Mouse (Mus musculus): Measurements from ENCODE around the gene Atp7b. TPM values are rescaled to one million over a fixed set of nuclear protein-coding genes. Genes with fewer than 3 reads are reported as not detected.
A peak's percentile ranks its signal among the peaks of the same experiment; 100 is the strongest.

Atp7b gene
- polyA plus RNA-seq, 1 experiment from 2014 or later = 0.90 TPM

DNA sequence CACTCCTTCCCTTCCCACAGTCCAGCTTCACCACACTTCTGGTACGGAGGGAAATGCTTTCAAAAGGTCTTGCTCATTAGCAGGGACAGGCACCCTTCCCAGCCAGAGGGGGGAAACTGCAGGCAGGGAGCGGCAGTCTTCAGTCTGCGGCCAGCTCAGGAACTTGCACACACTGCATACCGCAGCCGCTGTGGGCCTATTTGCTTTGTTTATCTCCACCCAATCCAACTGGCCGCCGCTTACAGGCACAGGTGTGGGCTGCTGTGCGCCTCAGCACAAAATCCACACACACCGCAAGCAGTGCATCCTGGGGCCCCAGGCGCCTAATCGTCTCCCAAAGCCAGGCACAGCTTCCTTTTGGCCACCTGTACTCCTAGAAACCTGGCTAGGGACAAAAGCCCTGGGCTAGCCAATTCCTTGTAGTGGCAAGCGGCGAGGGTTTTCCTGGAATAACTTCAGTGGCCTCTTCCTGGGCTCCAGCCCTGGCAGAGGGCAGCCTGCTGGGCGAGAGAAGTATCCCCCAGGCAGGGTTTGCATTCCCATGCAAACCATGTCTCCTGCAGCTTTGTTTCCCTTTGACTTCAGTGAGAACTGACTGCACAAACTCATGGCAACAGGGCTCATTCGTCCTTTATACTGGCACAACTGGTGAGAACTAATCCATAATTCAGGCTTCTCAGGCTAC, 20.5 kb downstream of the Atp7b start:
- H3K27ac ChIP-seq (replicated peaks; ENCODE audit: low read depth, low read length) = no peak overlapping the region
- H3K9ac ChIP-seq (replicated peaks; ENCODE audit: low read length) = no peak overlapping the region
- DNase-seq (ENCODE audit: low spot score) (peak; percentile 22), ATAC-seq (replicated peaks; ENCODE audit: insufficient number of reproducible peaks, low FRiP score, low TSS enrichment, low read depth) (no peak; the same call in 1 of the 2 replicates)
- H3K9me3 ChIP-seq (replicated peaks; ENCODE audit: control insufficient read depth, low read length) = no peaks in the 10 kb centered on the region
- H3K36me3 ChIP-seq (replicated peaks; ENCODE audit: control insufficient read depth, insufficient read depth, low read depth, low read length) = no peaks in the 10 kb centered on the region
- H3K4me3 ChIP-seq (ENCODE audit: low read depth, low read length) = no peak overlapping the region
- 11% methylated on average over 15 of the region's 15 CpGs for WGBS
- no peak overlapping the region for H3K4me2 ChIP-seq (ENCODE audit: low read depth, low read length)
- peaks cover 3% of the 10 kb centered on the region; the same call in 1 of the 2 replicates for H3K4me1 ChIP-seq (ENCODE audit: control insufficient read depth, insufficient read depth, low read length)
- no peaks in the 10 kb centered on the region; the same call in 1 of the 2 replicates for H3K27me3 ChIP-seq (ENCODE audit: control insufficient read depth, insufficient read depth, low read length)

- WGBS = 72% methylated on average over 7 of the region's 7 CpGs
- ATAC-seq (replicated peaks; ENCODE audit: insufficient number of reproducible peaks, low FRiP score, low TSS enrichment, low read depth) = no peak
- no peaks in the 10 kb centered on the region for H3K36me3 ChIP-seq (replicated peaks; ENCODE audit: control insufficient read depth, insufficient read depth, low read depth, low read length)
- peaks cover 3% of the 10 kb centered on the region; the same call in 1 of the 2 replicates for H3K4me1 ChIP-seq (ENCODE audit: control insufficient read depth, insufficient read depth, low read length)
- H3K27ac ChIP-seq (replicated peaks; ENCODE audit: low read depth, low read length) = no peak overlapping the region
- no peak overlapping the region for H3K4me3 ChIP-seq (ENCODE audit: low read depth, low read length)
- no peaks in the 10 kb centered on the region; the same call in 1 of the 2 replicates for H3K27me3 ChIP-seq (ENCODE audit: control insufficient read depth, insufficient read depth, low read length)
- H3K9ac ChIP-seq (replicated peaks; ENCODE audit: low read length) = no peak overlapping the region
- DNase-seq (ENCODE audit: low spot score) = no peak
- no peak overlapping the region for H3K4me2 ChIP-seq (ENCODE audit: low read depth, low read length)
- H3K9me3 ChIP-seq (replicated peaks; ENCODE audit: control insufficient read depth, low read length) = no peaks in the 10 kb centered on the region
Observed at GRCm38 (mm10) chr8:22037022-22037421, 23.1 kb downstream of the Atp7b start.

GRCm38 (mm10) chr8:22036137-22036536, 24.0 kb downstream of the Atp7b start:
- no peak overlapping the region for H3K9ac ChIP-seq (replicated peaks; ENCODE audit: low read length)
- DNase-seq (ENCODE audit: low spot score) (no peak), ATAC-seq (replicated peaks; ENCODE audit: insufficient number of reproducible peaks, low FRiP score, low TSS enrichment, low read depth) (no peak)
- no peak overlapping the region for H3K4me2 ChIP-seq (ENCODE audit: low read depth, low read length)
- WGBS = 89% methylated on average over 9 of the region's 9 CpGs
- peaks cover 3% of the 10 kb centered on the region; the same call in 1 of the 2 replicates for H3K4me1 ChIP-seq (ENCODE audit: control insufficient read depth, insufficient read depth, low read length)
- H3K27ac ChIP-seq (replicated peaks; ENCODE audit: low read depth, low read length) = no peak overlapping the region
- no peaks in the 10 kb centered on the region for H3K36me3 ChIP-seq (replicated peaks; ENCODE audit: control insufficient read depth, insufficient read depth, low read depth, low read length)
- H3K27me3 ChIP-seq (ENCODE audit: control insufficient read depth, insufficient read depth, low read length) = no peaks in the 10 kb centered on the region; the same call in 1 of the 2 replicates
- H3K4me3 ChIP-seq (ENCODE audit: low read depth, low read length) = no peak overlapping the region
- H3K9me3 ChIP-seq (replicated peaks; ENCODE audit: control insufficient read depth, low read length) = no peaks in the 10 kb centered on the region

GRCm38 (mm10) chr8:22030990-22031389, 29.1 kb downstream of the Atp7b start:
- Histone ChIP-seq H3K27me3 (ENCODE audit: control insufficient read depth, insufficient read depth, low read length) (no peaks in the 10 kb centered on the region), H3K9me3 (replicated peaks; ENCODE audit: control insufficient read depth, low read length) (no peaks in the 10 kb centered on the region), H3K4me1 (ENCODE audit: control insufficient read depth, insufficient read depth, low read length) (no peaks in the 10 kb centered on the region), H3K36me3 (replicated peaks; ENCODE audit: control insufficient read depth, insufficient read depth, low read depth, low read length) (no peaks in the 10 kb centered on the region), H3K4me3 (ENCODE audit: low read depth, low read length) (no peak overlapping the region), H3K9ac (replicated peaks; ENCODE audit: low read length) (no peak overlapping the region), H3K4me2 (ENCODE audit: low read depth, low read length) (no peak overlapping the region), H3K27ac (replicated peaks; ENCODE audit: low read depth, low read length) (no peak overlapping the region)
- DNase-seq (ENCODE audit: low spot score) (no peak), ATAC-seq (replicated peaks; ENCODE audit: insufficient number of reproducible peaks, low FRiP score, low TSS enrichment, low read depth) (no peak)
- WGBS = 84% methylated on average over 3 of the region's 3 CpGs

DNA sequence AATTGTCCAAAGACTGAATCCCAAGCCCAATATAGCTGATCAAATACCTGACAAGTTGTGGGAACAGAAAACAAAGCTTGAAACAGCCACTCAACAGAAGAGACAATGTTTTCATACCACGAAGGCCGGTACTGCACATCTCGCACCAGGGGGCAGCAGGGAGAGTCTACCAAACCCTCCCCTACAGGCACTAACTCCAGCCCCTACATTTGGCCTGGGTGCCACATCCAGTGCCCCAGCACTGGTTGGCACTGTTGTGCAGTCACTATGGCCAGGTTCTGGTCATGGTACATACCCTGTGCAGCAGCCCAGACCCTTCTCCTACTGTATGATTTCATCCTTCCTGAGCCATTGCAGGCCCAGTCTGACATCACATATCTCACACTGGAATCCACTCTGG, 31.1 kb downstream of the Atp7b start:
- Histone ChIP-seq H3K9ac (replicated peaks; ENCODE audit: low read length) (no peak overlapping the region), H3K4me2 (ENCODE audit: low read depth, low read length) (no peak overlapping the region), H3K27ac (replicated peaks; ENCODE audit: low read depth, low read length) (no peak overlapping the region), H3K9me3 (replicated peaks; ENCODE audit: control insufficient read depth, low read length) (no peaks in the 10 kb centered on the region), H3K4me3 (ENCODE audit: low read depth, low read length) (no peak overlapping the region), H3K4me1 (ENCODE audit: control insufficient read depth, insufficient read depth, low read length) (no peaks in the 10 kb centered on the region), H3K36me3 (replicated peaks; ENCODE audit: control insufficient read depth, insufficient read depth, low read depth, low read length) (no peaks in the 10 kb centered on the region), H3K27me3 (ENCODE audit: control insufficient read depth, insufficient read depth, low read length) (no peaks in the 10 kb centered on the region)
- DNase-seq (ENCODE audit: low spot score) (no peak), ATAC-seq (replicated peaks; ENCODE audit: insufficient number of reproducible peaks, low FRiP score, low TSS enrichment, low read depth) (no peak)
- WGBS = 83% methylated on average over 3 of the region's 3 CpGs

DNA sequence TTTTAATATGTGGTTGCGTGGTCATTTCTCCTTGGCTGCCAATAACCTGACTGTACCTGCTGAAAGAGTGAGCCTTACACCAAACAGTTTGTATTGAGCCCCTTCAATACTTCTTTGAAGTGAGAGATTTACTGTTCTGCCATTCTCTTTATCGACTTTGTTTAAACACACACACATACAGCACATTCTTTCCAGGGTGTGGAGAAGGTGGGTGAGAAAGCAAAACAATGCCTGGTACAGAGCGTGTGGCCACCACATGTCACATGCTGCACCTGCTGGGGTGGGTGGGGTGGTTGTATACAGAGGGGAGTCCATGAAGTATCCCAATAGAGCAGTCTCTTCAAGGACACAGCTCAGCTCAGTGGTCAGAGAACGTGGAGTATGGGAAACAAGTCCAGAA, 34.9 kb downstream of the Atp7b start:
- no peak for ATAC-seq (replicated peaks; ENCODE audit: insufficient number of reproducible peaks, low FRiP score, low TSS enrichment, low read depth)
- WGBS = 77% methylated on average over 4 of the region's 4 CpGs

DNA sequence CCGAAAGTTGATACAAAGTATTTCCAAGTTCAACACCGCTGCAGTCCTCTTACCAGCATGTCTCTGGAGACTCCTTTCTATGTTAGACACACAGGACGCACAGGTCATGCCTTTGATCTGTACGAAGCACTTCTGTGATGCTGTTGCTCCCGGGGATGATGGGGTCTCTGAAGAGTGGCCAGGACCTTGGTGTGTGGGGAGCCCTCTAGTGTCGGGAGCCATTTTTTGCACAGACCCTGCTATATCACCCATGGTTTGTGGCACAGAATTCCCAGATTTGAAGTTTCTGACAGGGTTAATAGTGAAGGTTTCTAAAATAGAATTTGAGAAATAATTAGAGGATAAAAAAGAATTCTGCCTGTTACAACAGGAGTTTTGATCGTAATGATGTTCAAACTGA, 37.9 kb downstream of the Atp7b start:
- ATAC-seq (replicated peaks; ENCODE audit: insufficient number of reproducible peaks, low FRiP score, low TSS enrichment, low read depth) (no peak), DNase-seq (ENCODE audit: low spot score) (peak; percentile 10)
- H3K27me3 ChIP-seq (ENCODE audit: control insufficient read depth, insufficient read depth, low read length) = no peaks in the 10 kb centered on the region

More for the DNA sequence above, 34.9 kb downstream of the Atp7b start:
- Histone ChIP-seq H3K4me3 (ENCODE audit: low read depth, low read length) (no peak overlapping the region), H3K27ac (replicated peaks; ENCODE audit: low read depth, low read length) (no peak overlapping the region), H3K4me1 (ENCODE audit: control insufficient read depth, insufficient read depth, low read length) (no peaks in the 10 kb centered on the region), H3K9me3 (replicated peaks; ENCODE audit: control insufficient read depth, low read length) (no peaks in the 10 kb centered on the region), H3K36me3 (replicated peaks; ENCODE audit: control insufficient read depth, insufficient read depth, low read depth, low read length) (no peaks in the 10 kb centered on the region), H3K9ac (replicated peaks; ENCODE audit: low read length) (no peak overlapping the region), H3K4me2 (ENCODE audit: low read depth, low read length) (no peak overlapping the region), H3K27me3 (ENCODE audit: control insufficient read depth, insufficient read depth, low read length) (no peaks in the 10 kb centered on the region)
- no peak for DNase-seq (ENCODE audit: low spot score)

DNA sequence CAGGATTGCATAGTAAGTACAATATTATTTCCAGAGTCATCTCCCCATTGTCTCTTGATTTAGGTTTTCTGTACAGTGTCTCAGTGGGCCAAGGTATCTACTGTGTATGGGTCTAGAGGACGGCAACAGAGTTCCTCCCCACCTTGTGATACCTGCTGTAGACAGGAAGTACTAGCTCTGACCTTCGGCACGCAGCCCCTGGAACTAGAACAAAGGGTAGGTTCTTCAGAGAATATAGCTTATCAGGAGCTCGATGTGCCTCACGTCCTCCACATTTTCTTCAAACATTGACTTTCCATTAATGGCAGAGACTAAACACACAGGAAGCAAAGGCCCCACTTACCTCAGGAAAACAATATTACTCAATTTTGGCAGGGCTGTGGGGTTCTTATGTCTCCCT, 40.6 kb downstream of the Atp7b start:
- H3K4me1 ChIP-seq (ENCODE audit: control insufficient read depth, insufficient read depth, low read length) = no peaks in the 10 kb centered on the region
- H3K4me2 ChIP-seq (ENCODE audit: low read depth, low read length) = no peak overlapping the region
- H3K9ac ChIP-seq (replicated peaks; ENCODE audit: low read length) = no peak overlapping the region
- no peak for ATAC-seq (replicated peaks; ENCODE audit: insufficient number of reproducible peaks, low FRiP score, low TSS enrichment, low read depth)
- DNase-seq (ENCODE audit: low spot score) = no peak
- H3K27me3 ChIP-seq (ENCODE audit: control insufficient read depth, insufficient read depth, low read length) = no peaks in the 10 kb centered on the region
- H3K4me3 ChIP-seq (ENCODE audit: low read depth, low read length) = no peak overlapping the region
- H3K27ac ChIP-seq (replicated peaks; ENCODE audit: low read depth, low read length) = no peak overlapping the region
- no peaks in the 10 kb centered on the region for H3K36me3 ChIP-seq (replicated peaks; ENCODE audit: control insufficient read depth, insufficient read depth, low read depth, low read length)
- no peaks in the 10 kb centered on the region for H3K9me3 ChIP-seq (replicated peaks; ENCODE audit: control insufficient read depth, low read length)
- 85% methylated on average over 5 of the region's 5 CpGs for WGBS

More for the DNA sequence above, 37.9 kb downstream of the Atp7b start:
- H3K9ac ChIP-seq (replicated peaks; ENCODE audit: low read length) = no peak overlapping the region
- H3K27ac ChIP-seq (replicated peaks; ENCODE audit: low read depth, low read length) = no peak overlapping the region
- H3K9me3 ChIP-seq (replicated peaks; ENCODE audit: control insufficient read depth, low read length) = no peaks in the 10 kb centered on the region
- H3K4me2 ChIP-seq (ENCODE audit: low read depth, low read length) = no peak overlapping the region
- 46% methylated on average over 7 of the region's 7 CpGs for WGBS
- no peaks in the 10 kb centered on the region for H3K36me3 ChIP-seq (replicated peaks; ENCODE audit: control insufficient read depth, insufficient read depth, low read depth, low read length)
- H3K4me1 ChIP-seq (ENCODE audit: control insufficient read depth, insufficient read depth, low read length) = no peaks in the 10 kb centered on the region
- H3K4me3 ChIP-seq (ENCODE audit: low read depth, low read length) = no peak overlapping the region

Measured in embryonic facial prominence, embryonic 11.5 days (tissue).